Mouse (Mus musculus) small intestine, adult 2 months (tissue): Measurements from ENCODE around the gene Lrrn4cl.

ENCODE experiments used
- CTCF ChIP-seq: fragments of 200-500 bp; IDR thresholded peaks from 2 replicates; pipeline ENCODE4 v1.5.1; 2012; ENCODE audit warnings: low read depth, mild to moderate bottlenecking, control low read depth, inconsistent platforms, low read length, moderate library complexity, mixed read lengths; ENCODE audit not compliant: insufficient replicate concordance, insufficient read length; ENCODE audit errors: extremely low read depth
- POLR2A ChIP-seq: fragments of 200-500 bp; IDR thresholded peaks from 2 replicates; pipeline ENCODE4 v1.6.1; 2012; ENCODE audit warnings: low read depth, mild to moderate bottlenecking, control low read depth, inconsistent platforms, low read length, moderate library complexity

DNA sequence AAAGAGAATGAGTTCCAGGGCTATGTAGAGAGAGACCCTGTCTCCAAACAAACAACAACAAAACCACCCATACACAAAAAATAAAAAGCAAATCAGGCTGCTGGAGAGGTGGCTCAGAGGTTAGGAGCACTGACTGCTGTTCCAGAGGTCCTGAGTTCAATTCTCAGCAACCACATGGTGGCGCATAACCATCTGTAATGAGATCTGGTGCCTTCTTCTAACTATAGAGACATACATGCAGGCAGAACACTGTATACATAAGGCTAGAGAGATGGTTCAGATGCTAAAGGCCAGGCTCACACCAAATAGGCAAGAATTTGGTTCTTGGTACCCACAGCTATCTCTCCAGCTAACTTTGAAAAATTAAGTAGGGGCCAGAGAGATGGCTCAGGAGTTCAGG lies 8.4 kb downstream of the Lrrn4cl start:
- TF ChIP-seq CTCF (no peak), POLR2A (no peak)
